Mouse (Mus musculus) ovary, postnatal 10 days (tissue): Measurements from ENCODE around the gene Baiap2l1.
A peak's percentile ranks its signal among the peaks of the same experiment; 100 is the strongest.

Source experiments
- DNase-seq: peaks from one replicate; pipeline ENCODE4 v3.0.0; 2022; ENCODE audit warnings: low spot score

Gene Baiap2l1

DNA sequence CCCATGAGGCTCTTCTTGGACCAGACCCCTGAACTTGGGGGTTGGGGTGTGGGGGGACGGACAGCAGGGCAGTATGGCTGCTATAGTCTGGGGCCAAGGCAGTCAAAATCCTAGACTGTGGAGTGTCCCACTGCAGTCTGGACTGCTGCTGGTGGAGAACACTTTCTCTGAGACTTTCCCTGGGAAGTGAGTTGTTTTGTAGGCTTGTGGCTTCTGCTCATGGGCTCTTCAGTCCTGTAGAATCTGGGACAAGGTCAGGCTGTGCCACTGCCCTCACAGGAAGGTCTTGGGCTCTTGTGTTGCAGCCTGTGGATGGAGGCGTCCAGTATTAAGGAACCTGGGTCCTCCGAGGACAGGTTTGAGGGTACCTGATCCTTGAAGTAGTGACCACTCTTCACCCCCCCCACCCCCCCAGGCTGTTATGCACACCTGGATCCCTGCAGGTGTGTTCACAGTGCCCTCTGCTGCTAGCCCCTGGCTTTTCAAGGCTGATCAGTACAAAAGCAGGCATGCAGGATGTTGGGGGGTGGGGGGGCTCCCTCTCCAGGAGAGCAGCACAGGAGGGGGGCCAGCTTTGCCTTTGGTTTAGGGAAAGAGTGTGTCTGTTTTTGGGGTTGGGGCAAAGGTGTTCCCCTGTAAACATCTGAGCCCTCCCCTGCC is 100.3 kb downstream of the Baiap2l1 start:
- no peak for DNase-seq

DNA sequence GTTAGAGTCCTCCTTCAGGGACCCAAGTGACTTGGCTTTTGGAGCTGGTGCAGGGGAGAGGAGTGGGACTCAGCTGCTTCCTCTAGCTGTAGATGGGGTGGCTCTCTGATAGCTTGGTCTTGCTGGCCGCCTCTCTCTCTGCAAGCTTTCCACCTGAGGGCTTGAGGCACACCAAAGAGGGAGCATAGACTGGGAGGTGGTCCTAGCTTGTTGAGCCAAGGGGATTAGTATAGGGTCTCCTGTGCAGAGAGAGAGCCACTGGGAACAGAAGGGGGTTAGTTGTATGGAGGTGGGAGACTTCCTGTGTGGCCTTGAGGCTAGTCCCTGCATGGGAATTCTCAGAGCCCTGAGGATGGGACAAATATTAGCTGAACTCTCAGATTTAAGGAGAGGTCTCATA is 101.0 kb downstream of the Baiap2l1 start:
- no peak for DNase-seq

DNA sequence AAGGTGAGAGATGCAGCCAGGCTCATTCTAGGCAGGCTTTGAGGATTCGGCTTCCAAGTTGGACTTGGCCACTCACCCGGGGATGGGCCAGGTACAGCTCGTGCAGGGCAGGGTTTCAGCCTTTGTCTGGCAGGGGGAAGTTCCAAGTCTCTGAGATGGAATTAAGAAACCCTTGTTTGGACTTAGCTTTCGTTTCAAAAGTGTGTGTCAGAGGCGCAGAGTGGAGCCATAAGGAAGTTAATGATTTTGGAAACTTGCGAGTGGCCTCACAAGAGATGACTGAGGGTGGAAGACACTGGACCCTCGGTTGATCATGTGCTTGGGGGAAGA is 101.4 kb downstream of the Baiap2l1 start:
- no peak for DNase-seq

DNA sequence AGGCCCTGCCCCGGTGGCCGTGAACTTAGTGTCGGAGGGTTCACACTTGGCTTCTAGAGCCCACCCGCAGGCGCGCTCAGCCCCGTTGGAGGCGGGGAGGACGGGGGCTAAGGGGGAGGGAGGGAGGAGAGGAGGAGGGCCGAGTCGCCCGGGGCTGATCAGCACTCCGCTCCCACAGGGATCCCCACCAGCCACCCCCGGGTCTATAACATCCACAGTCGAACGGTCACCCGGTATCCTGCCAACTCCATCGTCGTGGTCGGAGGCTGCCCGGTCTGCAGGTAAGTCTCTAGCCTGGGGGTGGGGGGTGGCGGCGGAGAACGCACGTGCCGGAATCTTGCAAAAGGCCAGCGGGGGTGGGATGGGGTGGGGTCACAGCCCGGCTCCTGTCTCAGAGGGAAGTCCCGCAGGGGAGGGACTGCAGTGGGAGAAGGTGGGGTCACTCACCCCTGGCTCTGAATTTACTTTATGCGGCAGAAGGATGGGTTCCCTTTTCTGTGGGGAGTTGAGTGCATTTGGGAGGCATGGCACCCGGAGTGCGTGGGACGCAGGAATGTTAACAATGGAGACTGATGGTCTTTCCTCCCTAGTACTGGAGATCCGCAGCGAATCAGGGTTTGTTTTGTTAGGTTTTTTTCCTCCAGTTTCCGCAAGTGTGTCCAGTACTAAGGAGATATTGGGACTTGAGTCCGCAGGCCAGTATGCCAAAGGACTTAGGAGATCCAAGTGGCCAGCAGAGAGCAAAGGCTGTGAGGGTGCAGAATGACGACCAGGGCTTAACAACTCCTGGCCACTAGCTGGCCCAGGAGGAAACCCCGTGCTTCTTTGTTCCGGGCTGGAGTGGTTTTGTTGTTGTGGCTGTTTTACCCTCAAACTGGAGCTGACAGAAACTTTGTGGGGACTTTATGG is 102.0 kb downstream of the Baiap2l1 start:
- peak; percentile 52 for DNase-seq

DNA sequence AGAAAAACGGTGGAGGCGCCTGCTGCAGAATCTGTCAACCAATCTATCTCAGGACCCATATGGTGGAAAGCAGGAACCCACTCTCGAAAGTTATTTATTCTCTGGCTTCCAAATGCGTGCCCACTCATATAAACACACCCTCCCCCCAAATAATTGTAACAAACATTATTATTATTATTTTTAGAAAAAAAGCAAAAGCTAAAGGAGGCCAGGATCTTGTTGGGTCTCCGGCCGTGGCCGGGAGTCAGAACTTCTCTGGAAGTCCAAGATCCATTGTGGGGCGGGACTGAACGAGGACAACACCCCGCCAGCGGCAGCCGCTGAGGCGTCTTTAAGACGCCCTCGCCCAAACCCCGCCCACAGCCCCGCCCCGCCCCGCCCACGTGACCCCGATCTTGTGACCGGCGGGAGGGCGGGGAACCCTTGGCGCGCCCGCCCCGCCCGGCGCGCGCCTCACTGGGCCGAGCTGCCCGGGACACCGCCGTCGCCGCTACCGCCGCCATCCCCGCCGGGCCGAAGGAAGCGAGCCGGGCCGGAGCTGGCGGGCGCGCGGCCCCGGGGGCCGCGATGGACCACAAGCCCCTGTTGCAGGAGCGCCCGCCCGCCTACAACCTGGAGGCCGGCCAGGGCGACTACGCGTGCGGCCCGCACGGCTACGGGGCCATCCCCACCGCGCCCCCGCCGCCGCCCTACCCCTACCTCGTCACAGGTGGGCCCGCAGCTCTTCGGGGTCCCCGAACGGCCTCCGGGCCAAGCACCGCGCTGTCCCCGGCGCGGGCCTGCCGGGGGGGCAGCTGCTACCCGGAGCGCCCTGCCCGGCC is 102.9 kb downstream of the Baiap2l1 start:
- peak; percentile 54 for DNase-seq

DNA sequence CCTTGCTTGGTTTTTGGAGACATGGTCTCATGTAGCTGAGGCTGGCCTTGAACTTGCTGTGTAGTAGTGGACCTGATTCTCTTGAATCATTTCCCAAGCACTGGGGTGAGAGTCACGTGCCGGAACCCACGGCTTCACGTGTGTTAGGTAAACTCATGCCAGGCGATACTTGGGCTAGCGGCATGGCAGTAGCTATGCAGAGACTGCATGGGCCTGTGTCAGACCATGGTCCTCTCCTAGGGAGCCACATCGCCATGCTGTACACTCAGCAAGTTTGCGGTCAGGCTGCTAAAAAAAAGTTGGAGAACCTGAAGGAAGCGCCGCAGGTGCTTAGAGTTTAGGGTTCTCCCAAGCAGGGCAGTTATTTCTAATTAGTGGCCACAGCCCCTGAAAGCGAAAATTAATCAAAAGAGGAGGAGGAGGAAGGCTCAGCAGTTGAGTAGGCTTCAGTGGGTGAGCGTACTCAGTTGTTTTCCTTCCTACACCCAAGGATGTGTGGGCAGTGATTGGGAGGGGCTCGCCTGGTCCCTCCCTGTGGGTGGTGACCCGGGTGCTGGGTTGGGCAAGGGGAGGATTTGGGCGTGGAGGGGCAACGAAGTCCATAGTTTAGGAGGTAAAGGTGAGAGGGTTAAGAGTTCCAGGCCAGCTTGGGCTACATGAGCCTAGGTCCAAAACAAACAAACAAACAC is 103.6 kb downstream of the Baiap2l1 start:
- peak; percentile 45 for DNase-seq

DNA sequence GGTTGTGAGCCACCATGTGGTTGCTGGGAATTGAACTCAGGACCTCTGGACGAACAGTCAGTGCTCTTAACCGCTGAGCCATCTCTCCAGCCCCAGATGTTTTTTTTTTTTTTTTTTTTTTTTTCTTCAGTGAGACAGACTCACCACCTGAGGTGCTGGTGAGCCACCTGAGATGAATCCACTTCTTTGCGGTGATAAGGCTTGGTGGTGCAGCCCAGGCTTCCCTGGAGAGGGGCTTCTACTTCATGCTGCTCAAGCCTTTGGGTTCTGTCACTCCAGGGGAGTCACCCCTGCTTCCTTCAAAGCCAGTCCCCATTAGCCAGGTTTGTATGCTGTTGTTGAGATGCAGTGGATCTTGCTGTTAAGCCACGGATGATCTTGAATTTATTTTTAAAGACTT is 104.7 kb downstream of the Baiap2l1 start:
- DNase-seq, result no peak

DNA sequence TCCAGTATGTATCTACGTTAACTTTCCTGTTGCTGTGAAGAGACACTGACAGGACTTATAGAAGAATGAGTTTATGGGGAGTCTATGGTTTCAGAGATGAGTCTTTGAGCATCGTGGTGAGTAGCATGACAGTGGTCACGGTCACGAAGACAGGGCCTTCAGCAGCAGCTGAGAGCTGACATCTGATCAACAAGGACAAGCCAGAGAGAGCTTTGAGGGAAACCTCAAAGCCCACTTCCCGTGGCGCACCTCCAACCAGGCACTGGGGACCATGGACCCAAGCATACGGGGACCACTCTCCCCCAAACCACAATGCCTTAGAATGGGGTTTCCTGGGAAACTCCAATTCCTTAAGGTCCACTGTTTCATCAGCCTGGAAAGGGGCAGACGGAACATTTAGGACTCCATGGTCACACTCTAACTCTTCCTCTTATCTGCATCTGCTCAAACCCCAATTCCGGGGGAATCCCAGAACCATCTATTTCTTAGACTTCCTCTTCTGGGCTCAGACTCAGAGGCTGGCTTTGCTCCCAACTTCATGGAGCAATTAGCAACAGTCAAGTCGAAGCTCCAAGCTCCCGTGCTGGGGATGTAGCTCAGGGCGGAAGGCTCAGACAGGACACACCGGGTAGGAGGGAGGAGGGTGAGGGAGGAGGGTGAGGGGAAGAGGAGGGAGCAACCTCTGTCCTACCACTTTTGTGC is 105.9 kb downstream of the Baiap2l1 start:
- no peak for DNase-seq

DNA sequence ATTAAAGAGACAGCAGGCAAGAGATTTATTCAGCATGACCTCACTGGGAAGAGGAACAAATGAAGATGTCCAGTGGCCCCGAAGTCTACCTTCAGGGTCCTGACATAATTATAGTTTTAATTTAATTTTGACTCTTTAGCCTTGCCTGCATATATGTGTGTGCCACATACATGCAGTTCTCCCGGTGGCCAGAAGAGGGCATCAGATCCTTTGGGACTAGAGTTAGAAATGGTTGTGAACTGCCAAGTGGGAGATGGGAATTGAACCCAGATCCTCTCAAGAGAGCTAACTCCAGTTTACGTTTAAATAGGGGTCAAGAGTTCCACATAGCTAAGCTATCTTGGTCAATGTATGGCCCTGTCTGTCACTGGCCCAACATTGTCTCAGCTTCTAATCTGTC is 108.0 kb downstream of the Baiap2l1 start:
- no peak for DNase-seq

DNA sequence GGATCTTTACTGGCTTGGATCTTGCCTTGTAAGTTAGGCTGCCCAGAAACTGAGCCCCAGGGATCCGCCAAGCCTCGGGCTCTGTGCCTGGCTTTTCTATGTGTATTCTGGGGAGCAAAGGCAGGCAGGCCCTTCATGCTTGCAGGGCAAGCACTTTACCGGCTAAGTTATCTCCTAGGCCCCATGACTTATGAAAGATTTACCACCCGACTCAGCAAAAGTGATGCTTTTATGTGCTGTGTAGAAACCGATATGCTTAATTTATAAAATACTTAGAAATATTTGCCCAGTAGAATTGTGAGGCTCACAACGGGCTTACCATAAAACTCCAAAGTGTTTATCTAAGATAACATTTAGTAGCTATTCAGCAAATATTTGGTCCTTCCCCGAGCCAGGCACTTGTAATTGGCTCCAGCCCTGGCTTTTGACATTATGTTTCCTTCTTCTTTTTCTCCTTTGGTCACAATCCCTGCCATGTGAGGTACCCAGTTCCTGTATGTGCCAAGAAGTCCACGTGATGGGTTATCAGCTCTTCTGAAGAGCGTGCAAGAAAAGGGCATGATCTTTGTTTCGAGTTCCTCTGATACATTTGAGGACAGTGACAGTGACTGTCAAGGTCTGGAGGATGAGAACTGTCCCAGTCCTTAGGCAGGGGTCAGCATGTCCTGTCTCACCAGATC is 109.9 kb downstream of the Baiap2l1 start:
- no peak for DNase-seq

DNA sequence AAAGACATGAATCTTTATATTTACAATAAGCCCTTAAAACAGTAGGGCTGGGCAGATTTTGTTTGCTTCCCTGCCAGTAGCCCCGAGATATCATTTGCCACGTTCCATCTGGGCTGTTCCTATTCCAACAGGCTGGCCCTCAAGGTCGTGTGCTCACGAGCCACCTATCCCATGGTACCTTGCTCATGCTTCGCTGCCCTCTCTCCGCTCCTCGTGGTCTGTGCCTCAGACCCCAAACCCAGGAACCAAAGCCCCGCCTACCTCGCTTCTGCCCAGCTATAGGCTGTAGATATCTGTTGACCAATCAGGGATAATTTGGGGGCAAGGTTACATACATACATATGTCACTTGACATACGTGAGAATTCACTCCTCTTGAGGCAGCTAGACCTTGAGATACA is 110.6 kb downstream of the Baiap2l1 start:
- no peak for DNase-seq

DNA sequence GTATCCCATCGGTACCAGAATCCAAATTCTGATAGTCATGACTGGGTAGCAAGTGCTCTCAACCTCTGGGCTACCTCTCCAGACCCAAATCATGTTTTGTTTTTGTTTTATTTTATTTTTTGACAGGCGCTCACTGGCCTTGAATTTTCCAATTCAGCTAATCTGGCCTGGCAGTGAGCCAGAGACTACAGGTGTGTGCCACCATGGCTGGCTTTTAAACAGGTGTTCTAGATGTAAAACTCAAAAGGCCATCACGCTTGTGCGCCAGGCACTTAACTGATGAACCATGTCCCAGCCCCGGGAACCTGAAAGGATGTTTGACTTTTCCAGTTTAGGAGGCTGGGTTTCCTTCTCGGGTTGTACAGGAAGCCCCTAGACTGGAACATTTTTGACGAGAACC is 111.2 kb downstream of the Baiap2l1 start:
- no peak for DNase-seq

DNA sequence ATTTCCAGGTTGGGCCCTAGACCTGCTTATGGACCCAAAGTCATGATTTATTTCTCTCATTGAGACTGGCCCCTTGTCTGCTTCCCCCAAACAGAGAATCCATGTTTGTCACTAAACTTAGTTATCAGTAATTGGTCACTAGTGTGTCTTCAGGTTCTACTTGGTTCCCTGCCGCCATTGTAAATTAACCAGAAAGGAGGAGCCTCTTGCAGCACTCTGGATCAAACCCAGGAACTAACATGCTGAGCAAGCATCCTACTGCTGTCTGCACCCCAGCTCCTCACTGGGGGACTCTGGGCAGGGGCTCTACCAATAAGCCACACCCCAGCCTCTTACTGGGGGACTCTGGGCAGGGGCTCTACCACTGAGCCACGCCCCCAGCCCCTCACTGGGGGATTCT is 112.3 kb downstream of the Baiap2l1 start:
- DNase-seq, result no peak

DNA sequence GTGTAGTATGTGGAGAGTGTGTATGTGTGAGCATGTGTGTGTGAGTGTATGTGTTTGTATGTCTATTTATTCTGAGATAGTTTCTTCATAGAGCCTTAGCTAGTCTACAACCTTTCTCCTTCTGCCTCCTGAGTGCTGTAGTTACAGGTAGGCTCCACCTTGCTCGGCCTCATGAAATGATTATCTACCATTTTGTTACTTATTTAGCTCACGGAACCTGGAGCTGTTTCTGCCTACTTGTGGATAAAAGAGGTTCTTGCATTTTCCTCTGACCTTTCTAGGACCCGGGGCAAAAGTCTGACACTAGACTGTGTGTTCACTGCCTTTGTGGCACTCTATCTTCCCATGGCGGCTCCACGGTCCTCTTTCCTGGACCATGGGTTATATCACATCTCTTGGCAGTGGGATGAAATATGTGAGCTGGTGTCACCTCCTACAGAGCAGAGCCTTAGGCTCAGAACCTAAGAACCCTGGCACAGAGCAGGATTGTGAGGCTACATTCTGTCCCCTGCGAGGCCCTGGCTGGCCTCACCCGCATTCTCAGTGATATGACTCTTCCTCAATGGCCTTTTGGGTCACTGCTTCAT is 113.9 kb downstream of the Baiap2l1 start, which contains the start of gene Bri3:
Gene Bri3, plus strand, starts transcription at position 537 of the 587 bp plus-strand sequence.
- no peak for DNase-seq

DNA sequence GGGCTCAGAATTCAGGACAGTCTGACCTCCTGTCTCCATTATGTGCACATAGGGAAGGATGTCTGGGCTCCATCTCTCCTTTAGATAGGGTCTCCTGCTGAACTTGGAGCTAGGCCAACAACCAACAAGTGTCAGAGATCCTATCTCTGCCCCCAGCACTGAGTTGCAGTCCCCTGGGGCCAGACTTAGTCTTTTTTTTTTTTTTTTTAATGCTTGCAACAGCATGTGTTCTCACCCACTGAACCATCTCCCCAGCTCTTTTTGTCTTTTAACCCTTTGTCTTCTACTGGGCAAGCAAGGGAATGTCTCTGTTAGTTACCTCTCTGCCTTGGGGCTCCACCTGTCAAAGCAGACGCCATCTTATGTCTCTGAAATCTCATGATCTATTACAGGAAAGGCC is 118.9 kb downstream of the Baiap2l1 start:
- no peak for DNase-seq

DNA sequence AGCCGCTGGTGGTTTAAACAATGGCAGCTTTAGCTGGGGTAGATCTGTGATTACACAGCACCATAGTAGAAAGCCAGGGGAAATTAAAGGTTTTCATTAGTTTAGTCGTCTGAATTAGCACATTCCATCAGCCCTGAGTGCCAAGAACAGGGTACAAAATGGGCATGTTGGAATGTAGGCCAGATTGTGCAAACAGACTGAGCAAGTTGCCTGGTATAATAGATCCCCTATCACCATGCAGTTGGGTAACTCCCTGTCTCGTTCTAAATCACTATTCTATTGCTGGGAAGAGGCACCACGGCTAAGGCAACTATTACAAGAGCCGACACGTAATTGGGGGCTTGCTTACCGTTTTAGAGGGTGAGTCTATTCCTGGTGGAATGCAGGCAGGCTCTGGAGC is 123.2 kb downstream of the Baiap2l1 start:
- DNase-seq, result no peak

DNA sequence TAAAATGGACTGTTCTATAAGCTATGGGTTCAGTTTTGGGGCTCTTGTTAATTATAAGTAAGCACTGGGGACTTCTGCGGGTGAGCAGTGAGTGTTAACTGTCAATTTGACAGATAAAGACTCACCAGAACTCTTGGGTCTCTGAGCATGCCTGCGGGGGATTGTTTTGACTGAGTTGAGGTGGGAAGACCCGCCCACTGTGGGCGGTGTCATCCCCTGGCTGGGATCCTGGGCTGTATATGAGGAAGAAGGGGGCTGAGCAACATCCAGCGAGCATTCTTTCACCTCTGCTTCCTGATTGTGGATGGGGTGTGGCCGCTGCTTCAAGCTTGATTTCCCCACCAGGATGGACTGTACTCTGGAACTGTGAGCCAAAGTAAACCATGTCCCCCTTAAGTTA is 123.7 kb downstream of the Baiap2l1 start:
- DNase-seq, result no peak

DNA sequence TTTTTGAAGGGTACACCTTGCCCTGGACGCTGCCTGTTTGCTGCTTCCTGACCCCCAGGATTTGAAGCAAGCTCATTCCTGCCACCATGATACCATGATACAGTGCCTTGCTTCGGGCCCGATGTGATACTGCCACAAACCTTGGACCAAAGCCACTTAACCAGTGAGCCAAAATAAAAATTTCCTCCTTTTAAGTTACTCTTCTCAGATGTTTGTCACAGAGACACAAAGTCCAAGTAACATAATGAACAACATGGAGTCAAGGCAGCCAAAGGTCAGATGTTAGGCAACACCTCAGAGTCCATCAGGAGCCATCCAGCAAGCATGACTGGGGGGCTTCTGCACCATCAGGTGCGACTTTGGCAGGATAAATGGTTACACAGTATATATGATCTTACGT is 125.4 kb downstream of the Baiap2l1 start:
- no peak for DNase-seq

DNA sequence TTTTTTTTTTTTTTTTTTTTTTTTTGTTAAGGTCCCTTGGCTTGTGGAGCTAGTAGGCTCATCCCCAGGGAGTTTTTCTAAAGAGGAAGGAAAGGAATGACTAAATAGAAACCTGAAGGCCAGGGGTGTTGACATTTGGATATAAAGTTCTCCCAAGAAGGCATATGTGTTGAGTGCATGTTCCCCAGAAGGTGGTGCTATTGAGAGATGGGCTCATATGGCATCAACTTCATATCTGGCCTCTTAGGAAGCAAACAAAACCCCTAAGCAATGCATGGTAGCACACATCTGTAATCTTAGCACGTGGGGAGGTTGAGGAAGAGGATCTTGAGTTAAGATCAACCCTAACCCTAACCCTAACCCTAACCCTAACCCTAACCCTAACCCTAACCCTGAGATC is 126.5 kb downstream of the Baiap2l1 start:
- no peak for DNase-seq

DNA sequence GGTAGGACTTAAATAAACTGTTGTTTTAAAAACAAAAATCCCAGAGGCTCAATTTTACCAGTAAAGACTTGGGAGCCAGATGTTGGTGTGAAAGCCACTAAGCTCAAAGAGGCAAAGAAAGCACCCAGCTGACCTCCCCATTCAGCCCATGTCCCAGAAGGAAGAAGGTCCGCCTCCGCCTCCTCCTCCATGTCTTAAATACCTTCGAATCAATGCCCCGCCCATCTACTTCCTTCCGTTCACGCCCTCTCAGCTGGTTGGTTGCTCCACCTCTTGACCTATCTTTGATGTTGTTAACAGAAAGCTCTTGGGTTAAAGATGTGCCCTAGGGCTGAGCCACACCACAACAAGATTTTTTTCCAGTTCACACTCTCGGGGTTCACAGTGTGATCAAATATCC is 127.7 kb downstream of the Baiap2l1 start:
- no peak for DNase-seq

DNA sequence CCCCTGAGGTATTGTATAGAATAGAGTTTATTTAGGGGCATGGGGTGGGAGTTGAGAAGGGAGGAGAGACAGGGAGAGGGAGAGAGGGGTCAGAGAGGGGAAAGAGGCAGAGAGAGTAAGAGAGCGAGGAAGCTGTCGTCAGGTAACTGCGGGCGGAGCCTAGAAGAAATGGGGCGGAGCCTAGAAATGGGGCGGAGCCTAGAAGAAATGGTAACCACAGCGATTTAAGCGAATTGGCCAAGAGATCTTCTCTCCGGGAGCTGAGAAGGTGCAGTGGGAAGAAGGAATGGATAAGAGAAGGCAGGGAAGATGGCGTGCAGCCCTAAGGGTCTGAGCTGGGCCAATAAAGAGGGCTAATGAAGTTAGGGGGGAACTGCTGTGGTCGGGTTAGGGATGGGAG is 131.7 kb downstream of the Baiap2l1 start:
- DNase-seq, result no peak
